Mouse (Mus musculus) G1E (cell line): ENCODE data around the gene Rdh16. TPM values are rescaled to one million over a fixed set of nuclear protein-coding genes. Genes with fewer than 3 reads are reported as not detected.
"Not testable (repeated sequence)": the region's sequence is repeated elsewhere in the genome, so short reads cannot be mapped to it uniquely, and the experiment has no call there.

Experiments used
- ATAC-seq: 2 replicates; pipeline ENCODE4 v1.8.0; 2016; ENCODE audit warnings: mild to moderate bottlenecking; ENCODE audit not compliant: insufficient number of reproducible peaks, poor library complexity, low FRiP score, severe bottlenecking; ENCODE audit errors: extremely low read depth
- DNase-seq: peaks from one replicate; pipeline ENCODE4 v3.0.0; 2012; ENCODE audit warnings: low spot score
- H3K27me3 ChIP-seq: 2 replicates; pipeline ENCODE4 v1.6.1; 2012; ENCODE audit warnings: mild to moderate bottlenecking, low read length, inconsistent platforms; ENCODE audit not compliant: insufficient read depth
- H3K36me3 ChIP-seq: replicated peaks from 2 replicates; pipeline ENCODE3; 2012; ENCODE audit warnings: mild to moderate bottlenecking, inconsistent platforms
- H3K4me1 ChIP-seq: 2 replicates; pipeline ENCODE4 v1.6.1; 2012; ENCODE audit warnings: low read depth, low read length, inconsistent platforms, mixed read lengths; ENCODE audit not compliant: insufficient read depth
- H3K4me3 ChIP-seq: 2 replicates; pipeline ENCODE4 v1.5.1; 2012; ENCODE audit warnings: low read depth, mild to moderate bottlenecking, inconsistent platforms, low read length, moderate library complexity, mixed read lengths
- H3K9me3 ChIP-seq: replicated peaks from 2 replicates; pipeline ENCODE4 v1.6.1; 2012; ENCODE audit warnings: inconsistent platforms
- CTCF ChIP-seq: IDR thresholded peaks from 2 replicates; pipeline ENCODE4 v1.5.1; 2012; ENCODE audit warnings: low read depth, low read length, inconsistent platforms, mixed read lengths
- GATA1 ChIP-seq: IDR thresholded peaks from 2 replicates; pipeline ENCODE4 v1.6.1; 2012; ENCODE audit warnings: borderline replicate concordance, low read length, inconsistent platforms, mixed read lengths
- GATA2 ChIP-seq: IDR thresholded peaks from 2 replicates; pipeline ENCODE4 v1.6.1; 2012; ENCODE audit warnings: low read depth, low read length, inconsistent platforms, borderline replicate concordance
- POLR2AphosphoS5 ChIP-seq: IDR thresholded peaks from 2 replicates; pipeline ENCODE4 v1.6.1; 2012; ENCODE audit warnings: low read depth, low read length, inconsistent platforms; ENCODE audit not compliant: insufficient replicate concordance
- TAL1 ChIP-seq: conservative IDR thresholded peaks from 2 replicates; pipeline ENCODE4 v1.6.1; 2012; ENCODE audit warnings: low read depth, low read length, inconsistent platforms, mixed read lengths
- polyA plus RNA-seq: library from polyadenylated mRNA; stranded (reverse); fragments of >175 nt; gene quantifications from 2 replicates; pipeline ENCODE4 v1.2.3, GENCODE M21; 2012
- total RNA-seq, 2 experiments: library from RNA; stranded (forward) in 1 of 2; stranded (reverse) in 1 of 2; fragments of 200-1000 nt in 1 of 2; fragments of >200 nt in 1 of 2; fragmentation: Nextera tagmentation in 1 of 2; gene quantifications; 2 replicates each; pipeline ENCODE4 v1.2.3; 2014 to 2017

Gene Rdh16
- total RNA-seq (2014; fragmentation: Nextera tagmentation): not detected in 2 replicates
- total RNA-seq (2017): 0.06 and 0.16 TPM in 2 replicates
- polyA plus RNA-seq: not detected in 2 replicates

DNA sequence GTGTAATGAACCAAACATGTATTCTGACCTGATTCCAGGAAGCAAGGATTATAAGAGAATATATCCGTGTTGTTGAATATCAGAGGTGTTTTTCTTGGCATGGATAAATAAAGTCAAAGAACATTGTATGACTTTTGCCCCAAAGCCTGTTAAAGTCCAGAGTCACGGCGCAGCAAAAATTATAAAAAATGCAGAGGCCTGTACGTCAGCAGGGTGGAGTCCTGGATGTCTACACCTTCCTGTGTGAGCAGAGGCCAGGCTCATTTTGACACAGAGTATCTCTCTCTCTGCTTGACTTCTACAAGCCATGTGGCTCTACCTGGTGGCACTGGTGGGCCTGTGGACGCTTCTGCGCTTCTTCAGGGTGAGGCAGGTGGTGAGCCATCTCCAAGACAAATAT, at the start of gene Rdh16:
TSS of gene Rdh16 (plus strand) at position 262 of the 400 bp plus-strand sequence.
- TF ChIP-seq GATA1: no peak
- no peak for TF ChIP-seq TAL1
- no peak for TF ChIP-seq POLR2AphosphoS5
- TF ChIP-seq CTCF: no peak
- no peak for TF ChIP-seq GATA2
- Histone ChIP-seq H3K36me3 (no peaks in the 10 kb centered on the region), H3K4me3 (no peak within 1 kb of the TSS), H3K27me3 (no peaks in the 10 kb centered on the region), H3K4me1 (no peaks in the 10 kb centered on the region), H3K9me3 (no peaks in the 10 kb centered on the region)
- DNase-seq (no peak), ATAC-seq (no peak)

DNA sequence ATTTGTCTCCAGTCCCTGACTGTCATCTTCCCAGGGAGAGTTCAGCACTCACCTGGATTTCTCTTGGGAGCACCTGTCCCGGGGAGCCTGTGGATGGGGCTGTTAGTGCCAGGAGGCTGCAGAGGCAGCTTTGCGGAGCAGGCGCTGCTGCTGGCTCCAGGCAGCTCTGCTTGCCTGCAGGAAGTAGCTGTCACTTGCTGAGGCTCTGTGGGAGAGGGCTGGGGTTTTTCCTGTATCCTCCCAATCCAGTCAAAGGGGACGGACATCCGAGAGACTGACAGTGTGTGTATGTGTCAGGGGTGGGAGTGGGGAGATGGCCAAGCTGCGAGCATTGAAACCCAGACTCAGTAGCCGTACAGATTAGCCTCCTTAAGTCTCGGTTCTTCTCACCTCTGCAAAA, 49.4 kb upstream of the Rdh16 start, which contains the start of gene Gpr182:
TSS of gene Gpr182 (minus strand) at position 185 of the 400 bp plus-strand sequence.
- H3K36me3 ChIP-seq: peaks cover 33% of the 10 kb centered on the region
- peaks cover 7% of the 10 kb centered on the region for H3K4me1 ChIP-seq
- peaks cover 5% of the 10 kb centered on the region; the same call in 1 of the 2 replicates for H3K27me3 ChIP-seq
- no peak for TF ChIP-seq POLR2AphosphoS5
- TF ChIP-seq TAL1: no peak
- no peak for TF ChIP-seq CTCF
- no peak for TF ChIP-seq GATA2
- no peak for TF ChIP-seq GATA1
- H3K9me3 ChIP-seq: no peaks in the 10 kb centered on the region
- H3K4me3 ChIP-seq: no peak within 1 kb of the TSS
- DNase-seq: no peak
- ATAC-seq: no peak

DNA sequence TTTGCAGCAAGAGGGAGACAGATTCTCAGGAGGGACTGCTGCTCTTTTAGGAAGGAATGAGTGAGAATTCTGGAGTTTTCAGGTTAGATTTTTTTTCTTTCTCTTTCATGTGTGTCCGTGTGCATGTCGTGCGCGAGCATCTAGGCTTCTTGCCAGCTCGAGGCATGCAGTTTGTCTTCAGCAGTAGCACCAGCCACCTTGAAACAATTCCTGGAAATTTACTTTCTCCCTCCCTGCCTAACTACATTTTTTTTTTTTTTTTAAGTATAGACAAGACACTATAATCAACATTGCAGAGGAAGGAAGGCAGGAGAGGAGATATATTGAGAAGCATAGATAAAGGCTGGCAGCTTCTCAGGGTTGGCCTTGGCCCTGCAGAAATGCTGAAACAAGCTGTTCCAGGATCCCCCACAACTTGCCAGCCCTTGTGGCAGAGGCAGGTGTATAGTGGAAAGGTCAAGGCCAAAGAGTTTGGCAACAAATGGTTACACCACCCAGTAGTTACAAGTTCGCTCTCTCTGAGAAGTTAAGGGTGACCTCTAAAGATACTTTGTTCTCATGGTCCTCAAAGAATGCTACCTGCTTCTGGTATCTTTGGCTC, 46.3 kb upstream of the Rdh16 start:
- no peak for DNase-seq
- TF ChIP-seq POLR2AphosphoS5 (no peak), GATA2 (no peak), GATA1 (no peak)
- ATAC-seq: no peak

DNA sequence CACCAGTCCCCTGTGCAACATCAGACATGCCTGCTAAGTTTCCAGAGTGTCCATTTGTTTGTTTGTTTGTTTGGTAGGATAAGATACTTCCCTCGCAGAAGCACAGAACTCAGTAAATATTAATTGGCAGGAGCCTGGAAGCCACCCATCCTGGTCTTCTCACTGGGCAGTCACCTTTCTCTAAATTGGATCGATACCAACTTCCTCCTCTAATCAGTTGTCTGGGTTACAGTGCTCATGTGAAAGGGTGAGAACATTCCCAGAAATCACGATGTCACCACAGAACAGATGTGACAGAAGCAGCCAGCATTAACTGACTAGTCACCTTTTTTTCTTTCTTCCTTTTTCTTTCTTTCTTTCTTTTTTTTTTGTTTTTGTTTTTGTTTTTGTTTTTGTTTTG, 45.7 kb upstream of the Rdh16 start:
- TF ChIP-seq GATA1 (no peak), CTCF (no peak), GATA2 (no peak), TAL1 (no peak), POLR2AphosphoS5 (no peak)
- DNase-seq: no peak

More for the DNA sequence above, 46.3 kb upstream of the Rdh16 start:
- Histone ChIP-seq H3K36me3 (peaks cover 5% of the 10 kb centered on the region), H3K4me3 (no peak overlapping the region), H3K4me1 (peaks cover 4% of the 10 kb centered on the region; the same call in 1 of the 2 replicates), H3K9me3 (no peaks in the 10 kb centered on the region), H3K27me3 (peaks cover 9% of the 10 kb centered on the region; the same call in 1 of the 2 replicates)

DNA sequence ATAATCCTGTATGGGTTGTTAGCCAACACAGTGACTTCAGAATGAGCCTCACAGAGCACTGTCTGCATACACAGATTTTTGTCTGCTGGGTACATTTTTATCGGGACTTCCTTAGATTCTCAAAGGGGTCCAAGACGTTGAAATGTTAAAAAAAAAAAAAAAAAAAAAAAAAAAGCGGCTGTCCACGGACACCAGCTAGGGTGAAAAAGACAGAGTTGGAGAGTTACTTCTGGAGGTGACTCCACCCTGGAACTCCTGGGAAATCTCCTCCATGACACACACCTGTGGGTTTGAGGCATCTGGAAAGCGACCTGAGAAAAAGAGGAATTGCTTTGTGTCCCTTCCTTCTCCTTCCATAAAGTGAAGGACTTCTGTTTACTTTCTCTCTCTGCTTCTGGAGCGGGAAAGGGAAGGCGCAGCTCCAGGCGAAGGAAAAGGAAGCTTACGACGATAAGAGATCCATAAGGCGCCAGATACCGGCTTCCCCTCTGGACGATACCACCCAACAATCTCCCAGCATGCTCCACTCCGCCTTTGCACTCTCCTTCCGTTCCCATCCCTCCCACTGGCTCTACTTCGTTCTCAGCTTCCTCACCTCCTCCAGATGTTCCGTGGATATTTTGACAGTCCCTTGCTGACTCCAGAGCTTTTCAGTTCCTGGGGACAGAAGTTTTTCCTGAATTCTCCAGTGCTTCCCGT, 45.0 kb upstream of the Rdh16 start:
- Histone ChIP-seq H3K9me3 (no peaks in the 10 kb centered on the region), H3K27me3 (0 out of 2 replicates have a peak, but pooled peaks cover 7% of the 10 kb centered on the region), H3K4me3 (no peak overlapping the region), H3K4me1 (peaks cover 4% of the 10 kb centered on the region; the same call in 1 of the 2 replicates), H3K36me3 (no peaks in the 10 kb centered on the region)
- no peak for ATAC-seq
- no peak for DNase-seq
- no peak for TF ChIP-seq GATA2
- no peak for TF ChIP-seq POLR2AphosphoS5
- TF ChIP-seq CTCF: no peak
- no peak for TF ChIP-seq GATA1
- TF ChIP-seq TAL1: no peak

More for the DNA sequence above, 45.7 kb upstream of the Rdh16 start:
- Histone ChIP-seq H3K4me1 (peaks cover 4% of the 10 kb centered on the region; the same call in 1 of the 2 replicates), H3K4me3 (no peak overlapping the region), H3K36me3 (no peaks in the 10 kb centered on the region), H3K27me3 (peaks cover 10% of the 10 kb centered on the region; the same call in 1 of the 2 replicates), H3K9me3 (no peaks in the 10 kb centered on the region)
- ATAC-seq: no peak

DNA sequence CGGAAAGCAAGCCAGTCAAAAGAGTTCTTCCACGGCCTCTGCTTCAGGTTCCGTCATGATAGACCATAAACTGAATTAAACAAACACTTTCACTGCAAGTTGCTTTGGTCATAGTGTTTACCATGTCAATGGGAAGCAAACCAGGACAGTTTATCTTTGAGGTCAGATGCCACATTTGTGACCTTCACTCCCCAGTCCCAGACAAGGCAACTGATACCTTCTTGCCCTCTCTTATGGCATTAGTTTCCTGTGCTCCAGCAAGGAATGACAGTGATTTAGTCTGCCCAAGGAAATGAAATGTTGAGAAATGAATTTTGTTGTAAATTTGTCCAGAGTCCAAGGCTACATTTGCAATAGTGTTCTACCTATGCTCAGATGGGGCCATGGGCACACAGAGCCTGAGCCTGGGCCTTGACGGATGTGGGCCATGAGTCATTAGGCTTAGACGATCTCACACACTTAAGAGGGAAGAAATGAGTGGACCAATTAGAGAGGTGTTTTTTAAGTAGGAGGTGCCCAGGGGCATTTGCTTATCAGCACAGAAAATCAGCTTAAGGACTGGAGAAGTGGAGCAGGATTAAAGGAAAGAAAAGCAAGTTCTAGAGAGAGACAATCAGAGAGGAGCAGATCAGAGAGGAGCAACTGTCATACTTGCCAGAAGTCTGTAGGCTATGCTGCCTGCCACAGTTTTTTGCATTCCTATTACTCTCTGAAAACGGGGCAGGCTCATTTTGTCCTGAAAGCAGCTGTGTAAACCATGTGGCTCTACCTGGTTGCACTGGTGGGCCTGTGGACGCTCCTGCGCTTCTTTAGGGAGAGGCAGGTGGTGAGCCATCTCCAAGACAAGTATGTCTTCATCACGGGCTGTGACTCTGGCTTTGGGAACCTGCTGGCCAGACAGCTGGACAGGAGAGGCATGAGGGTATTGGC, 41.5 kb upstream of the Rdh16 start, which contains the start of the genes Rdh1 and Rdh16f1:
TSS of gene Rdh1 (plus strand) at position 541 of the 930 bp plus-strand sequence.
TSS of gene Rdh16f1 (plus strand) at position 607 of the 930 bp plus-strand sequence.
- no peak for ATAC-seq

DNA sequence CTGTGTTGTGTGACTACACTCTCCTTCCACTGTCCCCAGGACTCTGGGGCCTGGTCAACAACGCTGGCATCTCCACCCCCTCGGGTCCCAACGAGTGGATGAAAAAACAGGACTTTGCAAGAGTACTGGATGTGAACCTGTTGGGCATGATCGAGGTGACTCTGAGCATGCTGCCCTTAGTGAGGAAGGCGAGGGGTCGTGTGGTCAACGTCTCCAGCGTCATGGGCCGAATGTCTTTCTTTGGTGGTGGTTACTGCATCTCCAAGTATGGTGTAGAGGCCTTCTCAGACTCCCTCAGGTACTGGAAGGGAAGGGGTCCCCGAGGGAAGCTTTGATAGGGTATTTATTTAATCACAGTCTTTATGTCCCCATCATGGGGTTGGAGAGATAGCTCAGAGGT, 38.0 kb upstream of the Rdh16 start:
- peaks cover 20% of the 10 kb centered on the region for H3K27me3 ChIP-seq
- H3K36me3 ChIP-seq, H3K4me3 ChIP-seq, H3K9me3 ChIP-seq, DNase-seq, ATAC-seq, H3K4me1 ChIP-seq: not testable (repeated sequence)

More for the DNA sequence above, 41.5 kb upstream of the Rdh16 start, which contains the start of the genes Rdh1 and Rdh16f1:
- peaks cover 13% of the 10 kb centered on the region for H3K27me3 ChIP-seq
- TF ChIP-seq TAL1 (no peak), POLR2AphosphoS5 (no peak), GATA1 (no peak), CTCF (no peak), GATA2 (no peak)
- no peak within 1 kb of the TSS for H3K4me3 ChIP-seq
- H3K9me3 ChIP-seq: no peaks in the 10 kb centered on the region
- H3K36me3 ChIP-seq: no peaks in the 10 kb centered on the region
- peaks cover 4% of the 10 kb centered on the region; the same call in 1 of the 2 replicates for H3K4me1 ChIP-seq
- DNase-seq: no peak
